Mouse (Mus musculus) stomach, postnatal 0 days (tissue): ENCODE results near the gene Lsp1.

Source experiments
- CTCF ChIP-seq: IDR thresholded peaks from 2 replicates; pipeline ENCODE4 v1.5.1; 2016; ENCODE audit warnings: antibody characterized with exemption, low read depth, mild to moderate bottlenecking, moderate library complexity
- EP300 ChIP-seq: optimal IDR thresholded peaks from 2 replicates; pipeline ENCODE3; 2016; ENCODE audit warnings: antibody characterized with exemption

DNA sequence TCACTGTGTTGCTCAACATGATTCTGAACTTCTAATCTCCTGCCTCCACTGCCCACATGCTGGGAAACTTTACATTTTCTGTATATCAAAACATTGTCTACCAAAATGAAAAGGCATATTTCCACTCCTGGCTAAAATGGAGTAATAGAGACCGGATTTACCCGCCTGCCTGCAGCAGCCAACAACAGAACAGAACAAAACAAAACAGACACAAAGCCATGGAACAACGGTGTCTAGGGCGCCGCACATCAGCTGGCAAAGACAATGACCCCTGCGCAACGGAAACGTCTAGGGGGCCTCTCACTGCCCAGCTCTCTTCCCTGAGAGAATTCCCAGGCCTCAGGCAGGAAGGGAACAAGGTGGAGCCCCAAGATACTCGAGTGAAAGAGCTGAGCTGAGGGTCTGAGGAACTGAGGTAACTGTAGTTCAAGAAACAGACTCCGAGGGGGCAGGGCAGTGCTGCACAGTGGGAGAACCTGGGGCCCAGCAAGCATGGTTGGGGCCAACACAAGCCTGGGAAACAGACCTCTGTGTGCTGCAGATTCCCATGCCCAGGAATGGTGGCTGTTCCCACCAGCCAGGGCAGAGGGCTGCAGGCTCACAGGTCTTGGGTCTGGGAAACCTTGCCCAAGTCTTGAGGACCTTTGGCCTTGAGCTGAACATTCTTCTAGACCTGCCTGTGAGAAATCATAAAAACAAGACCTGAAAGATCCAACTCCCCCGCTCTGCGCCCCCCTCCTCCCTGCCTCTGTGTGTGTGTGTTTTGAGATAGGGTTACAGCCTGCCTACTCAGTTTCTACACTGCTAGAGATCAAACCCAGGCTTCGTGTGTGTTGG is 65.0 kb downstream of the Lsp1 start:
- TF ChIP-seq EP300 (no peak), CTCF (no peak)
